Mouse (Mus musculus) v-Abl transformed pro-B cells (cell line): ENCODE measurements around the gene Mapk10.

ENCODE experiments used
- in situ Hi-C, 2 experiments: fragments of 400-800 bp; cut with MboI; formaldehyde crosslinking; loops; one replicate each; pipeline ENCODE4 v1.15.1; 2025; ENCODE audit not compliant: unreplicated experiment in 2 of 2

The Mapk10 gene

DNA sequence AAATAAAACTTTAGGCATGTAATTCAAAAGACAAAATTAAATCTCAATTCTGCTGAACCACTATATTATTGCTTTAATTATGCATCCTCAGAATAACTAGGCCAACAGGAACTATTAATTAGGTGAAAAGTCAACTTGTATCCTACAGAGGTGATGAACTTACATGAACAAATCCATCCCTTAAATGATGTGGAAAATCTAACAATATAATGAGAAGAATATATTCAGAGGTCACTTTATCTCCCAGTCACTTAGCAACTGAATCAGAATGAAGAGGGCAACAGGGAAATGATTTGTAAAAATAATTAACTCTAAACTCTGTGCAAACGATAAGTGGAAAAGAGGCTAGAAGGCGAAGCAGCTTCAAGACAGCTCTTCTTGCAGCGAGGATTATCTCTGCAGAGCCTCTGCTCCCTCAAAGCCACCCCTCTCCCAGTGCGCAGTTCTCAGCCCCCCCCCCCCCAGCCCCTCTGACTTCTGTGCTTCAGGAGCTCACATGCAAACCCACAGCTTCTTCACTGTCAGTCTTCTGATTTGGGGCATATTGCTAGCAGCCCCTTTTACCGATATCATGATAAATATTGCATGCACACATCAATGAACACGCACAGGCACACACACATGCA is 138.8 kb downstream of the Mapk10 start:
- in situ Hi-C loops = no loop called here

- in situ Hi-C loops = no loop called here
Observed at GRCm38 (mm10) chr5:103071006-103071612, 140.0 kb downstream of the Mapk10 start.

DNA sequence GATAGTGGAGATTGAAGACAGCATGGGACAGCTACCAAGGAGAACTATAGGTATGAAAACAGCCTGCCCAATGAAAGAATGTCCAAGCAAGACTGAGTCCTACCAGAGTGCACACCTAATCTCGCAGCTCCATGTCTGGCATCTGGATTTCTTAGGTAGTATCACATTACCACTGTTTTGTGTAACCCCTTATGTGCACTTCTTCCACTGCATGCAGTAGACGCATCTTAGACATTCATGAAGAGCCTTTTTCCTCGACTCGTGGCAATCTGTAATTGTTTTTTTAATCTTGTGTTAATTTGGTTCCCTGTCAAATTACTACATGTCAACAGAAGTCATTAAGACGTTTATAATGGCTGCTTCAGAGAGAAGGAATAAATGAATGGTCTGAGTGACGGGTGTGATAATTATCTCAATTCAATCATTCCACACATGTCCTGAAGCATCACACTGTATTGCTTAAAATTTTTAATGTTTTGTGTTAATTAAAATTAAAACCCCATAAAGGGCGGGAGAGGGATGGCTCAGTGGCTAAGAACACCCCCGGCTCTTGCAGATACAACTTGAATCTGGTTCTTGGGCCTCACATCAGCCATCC is 160.7 kb downstream of the Mapk10 start:
- in situ Hi-C loops = no loop called here

- in situ Hi-C loops = no loop called here
Observed at GRCm38 (mm10) chr5:103048011-103048410, 163.1 kb downstream of the Mapk10 start.

GRCm38 (mm10) chr5:103037752-103038151 is 173.4 kb downstream of the Mapk10 start:
- in situ Hi-C loops = no loop called here

GRCm38 (mm10) chr5:103028940-103029621 is 182.1 kb downstream of the Mapk10 start:
- in situ Hi-C loops = no loop called here

DNA sequence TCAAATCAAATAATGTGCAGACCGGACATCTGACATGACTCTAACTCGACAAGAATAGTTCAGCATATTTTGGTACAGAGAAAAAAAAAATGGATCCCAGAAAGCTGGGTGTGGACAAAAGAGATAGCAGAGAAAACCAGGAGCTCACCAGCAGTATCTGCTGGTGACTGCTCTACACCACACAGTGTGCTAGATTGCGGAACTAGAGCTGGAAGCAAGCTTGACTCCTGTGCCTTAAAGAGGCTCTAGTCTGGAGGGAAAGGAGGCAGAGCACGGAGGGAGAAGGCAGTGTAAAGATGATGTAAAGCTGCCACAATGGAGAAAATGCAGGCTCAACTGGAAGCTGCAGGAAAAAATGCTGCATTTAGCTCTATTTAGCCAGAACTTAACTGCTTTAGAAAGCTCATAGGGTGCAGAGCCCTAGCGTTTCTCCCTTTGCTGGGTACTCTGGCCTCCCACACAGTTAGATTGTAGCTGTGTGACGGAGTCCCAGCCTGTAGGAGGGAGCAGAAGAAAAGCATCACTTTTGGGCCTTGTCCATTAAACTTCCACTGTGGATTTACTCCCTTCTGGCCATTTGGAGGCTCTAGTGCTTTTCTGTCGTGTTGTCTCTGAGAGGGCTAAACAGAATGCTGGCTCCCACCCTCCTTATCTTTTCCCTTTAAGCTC is 188.5 kb downstream of the Mapk10 start:
- in situ Hi-C loops = no loop called here

GRCm38 (mm10) chr5:103021479-103021878 is 189.7 kb downstream of the Mapk10 start:
- in situ Hi-C loops = no loop called here

- in situ Hi-C loops = no loop called here
Observed at GRCm38 (mm10) chr5:103020954-103021353, 190.2 kb downstream of the Mapk10 start.

GRCm38 (mm10) chr5:103020127-103020526 is 191.0 kb downstream of the Mapk10 start:
- in situ Hi-C loops = no loop called here

- in situ Hi-C loops = no loop called here
Observed at GRCm38 (mm10) chr5:103017637-103018036, 193.5 kb downstream of the Mapk10 start.

- in situ Hi-C loops = no loop called here
Observed at GRCm38 (mm10) chr5:103014309-103014708, 196.8 kb downstream of the Mapk10 start.

DNA sequence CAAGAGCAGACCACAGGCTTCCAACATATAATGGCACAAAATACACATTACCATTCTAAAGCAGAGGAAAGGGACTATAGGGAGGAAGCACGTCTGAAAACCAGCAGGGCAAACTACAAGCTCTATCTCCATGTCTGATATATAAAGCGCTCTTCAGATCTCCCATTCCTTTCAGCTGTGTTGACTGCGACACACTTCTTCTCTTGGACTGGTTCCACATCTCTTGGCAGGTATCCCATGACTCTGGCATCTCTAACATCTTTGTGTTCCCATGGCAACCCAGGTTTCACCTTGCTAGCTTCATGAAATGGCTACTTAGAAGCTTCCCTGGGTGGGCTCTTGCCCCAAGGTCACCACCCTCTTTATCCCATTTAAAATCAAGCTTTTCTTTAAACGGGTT is 202.2 kb downstream of the Mapk10 start:
- in situ Hi-C loops = no loop called here

GRCm38 (mm10) chr5:103002116-103002515 is 209.0 kb downstream of the Mapk10 start:
- in situ Hi-C loops = no loop called here

GRCm38 (mm10) chr5:103000572-103000971 is 210.6 kb downstream of the Mapk10 start:
- in situ Hi-C loops = no loop called here

- in situ Hi-C loops = no loop called here
Observed at GRCm38 (mm10) chr5:102998524-102998923, 212.6 kb downstream of the Mapk10 start.

DNA sequence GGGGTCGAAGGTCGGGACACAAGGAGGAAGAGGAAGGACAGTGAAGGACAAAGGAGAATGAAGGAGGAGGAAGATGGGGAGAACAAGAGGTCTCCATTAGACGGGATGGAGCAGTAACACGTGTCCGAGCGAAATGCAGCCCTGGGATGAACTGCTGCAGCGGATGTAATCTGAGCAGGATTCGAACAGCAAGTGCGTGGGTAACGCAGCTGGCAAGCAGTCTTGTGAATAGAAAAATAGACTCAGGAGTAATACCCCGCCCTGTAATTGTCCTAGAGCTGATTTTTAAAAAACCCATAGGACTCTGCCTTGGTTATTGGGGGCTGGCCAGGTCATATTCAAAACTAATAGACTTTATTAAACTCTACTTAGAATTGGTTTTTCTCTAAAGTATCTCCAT is 213.2 kb downstream of the Mapk10 start:
- in situ Hi-C loops = no loop called here

GRCm38 (mm10) chr5:102996331-102996730 is 214.8 kb downstream of the Mapk10 start:
- in situ Hi-C loops = no loop called here

GRCm38 (mm10) chr5:102995928-102996327 is 215.2 kb downstream of the Mapk10 start:
- in situ Hi-C loops = no loop called here

GRCm38 (mm10) chr5:102993951-102994350 is 217.2 kb downstream of the Mapk10 start:
- in situ Hi-C loops = no loop called here

DNA sequence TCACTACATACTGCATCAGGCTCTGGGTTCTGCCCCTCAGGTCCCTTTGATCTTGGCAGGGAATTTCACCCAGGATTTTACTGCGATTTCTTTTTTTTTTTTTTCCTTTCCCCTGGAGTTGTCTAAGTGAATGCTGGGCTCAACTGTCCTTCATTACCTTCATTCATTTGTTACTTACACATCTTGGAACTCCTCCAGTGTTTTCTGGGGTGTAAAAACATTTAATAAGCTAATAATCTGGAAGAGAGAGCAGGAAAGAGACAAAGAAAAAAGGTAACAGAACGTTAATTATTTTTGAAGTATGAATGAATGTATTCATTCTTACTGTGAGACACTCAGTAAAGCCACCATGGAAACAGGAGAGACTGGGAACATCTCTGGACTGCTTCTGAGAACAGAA is 219.4 kb downstream of the Mapk10 start:
- in situ Hi-C loops = no loop called here
